In genomic region chr6:17635615-17636284, GRCm38 (mm10) we compare ENCODE assay signal across 7 mouse cellular contexts. TPM values are rescaled to one million over a fixed set of nuclear protein-coding genes. Genes with fewer than 3 reads are reported as not detected.
DNase-seq lines count a peak whose midpoint lies in the region; ATAC-seq and TF ChIP-seq lines count a peak whose summit lies in the region.

Gene Capza2, plus strand, starts transcription at chr6:17636234.

- H3K4me2 ChIP-seq in hindbrain, embryonic 15.5 days, result peak within 1 kb of the TSS; percentile 59
- peak within 1 kb of the TSS; percentile 76 for H3K4me2 ChIP-seq in liver, embryonic 11.5 days
- H3K4me2 ChIP-seq in neural tube, embryonic 13.5 days, result peak within 1 kb of the TSS; percentile 78

- peak within 1 kb of the TSS; percentile 94 for H3K4me3 ChIP-seq in ES-Bruce4 (ENCODE audit: low read depth, low read length)
- peak within 1 kb of the TSS; percentile 93 for H3K4me3 ChIP-seq in hindbrain, embryonic 15.5 days
- peak within 1 kb of the TSS; percentile 96 for H3K4me3 ChIP-seq in liver, embryonic 11.5 days (ENCODE audit: low read depth, low read length)
- peak within 1 kb of the TSS; percentile 82 for H3K4me3 ChIP-seq in neural tube, embryonic 13.5 days

- WGBS in hindbrain, embryonic 15.5 days, result 87% methylated on average over 7 of the region's 7 CpGs
- WGBS in liver, embryonic 11.5 days, result 31% methylated on average over 7 of the region's 7 CpGs
- WGBS in neural tube, embryonic 13.5 days, result 83% methylated on average over 7 of the region's 7 CpGs

- TF ChIP-seq POLR2A in ES-Bruce4 (IDR thresholded peaks at IDR 0.05; ENCODE audit: insufficient read depth, low read length), result no peak

- no peak for TF ChIP-seq CTCF in ES-Bruce4 (IDR thresholded peaks at IDR 0.05; ENCODE audit: low read depth, low read length)

- peaks cover 2% of the 10 kb centered on the region for H3K4me1 ChIP-seq in ES-Bruce4 (ENCODE audit: control insufficient read depth, insufficient read depth, low read length)
- H3K4me1 ChIP-seq in hindbrain, embryonic 15.5 days (replicated peaks), result peaks cover 15% of the 10 kb centered on the region
- peaks cover 18% of the 10 kb centered on the region for H3K4me1 ChIP-seq in liver, embryonic 11.5 days (replicated peaks; ENCODE audit: control insufficient read depth, insufficient read depth, low read length)
- H3K4me1 ChIP-seq in neural tube, embryonic 13.5 days (replicated peaks), result peaks cover 19% of the 10 kb centered on the region

- TF ChIP-seq EP300 in ES-Bruce4 (IDR thresholded peaks at IDR 0.05; ENCODE audit: insufficient read depth, low read depth, low read length), result no peak

- H3K27ac ChIP-seq in ES-Bruce4 (ENCODE audit: insufficient read depth, low read length), result no peak within 1 kb of the TSS
- peak within 1 kb of the TSS; percentile 97 for H3K27ac ChIP-seq in hindbrain, embryonic 15.5 days (replicated peaks)
- H3K27ac ChIP-seq in liver, embryonic 11.5 days (ENCODE audit: low read depth, low read length), result peak within 1 kb of the TSS; percentile 97
- H3K27ac ChIP-seq in neural tube, embryonic 13.5 days (replicated peaks), result peak within 1 kb of the TSS; percentile 96

- no peaks in the 10 kb centered on the region for H3K9me3 ChIP-seq in ES-Bruce4 (replicated peaks; ENCODE audit: control insufficient read depth, insufficient read depth, low read length, poor library complexity, severe bottlenecking)
- H3K9me3 ChIP-seq in hindbrain, embryonic 15.5 days, result no peaks in the 10 kb centered on the region
- no peaks in the 10 kb centered on the region for H3K9me3 ChIP-seq in liver, embryonic 11.5 days (ENCODE audit: control insufficient read depth, low read length)
- no peaks in the 10 kb centered on the region for H3K9me3 ChIP-seq in neural tube, embryonic 13.5 days

- no peak for ATAC-seq in hindbrain, embryonic 15.5 days (ENCODE audit: low FRiP score, low read depth)
- no peak for ATAC-seq in liver, embryonic 11.5 days (replicated peaks; ENCODE audit: low FRiP score)
- ATAC-seq in neural tube, embryonic 13.5 days (ENCODE audit: low read depth), result no peak

- peak within 1 kb of the TSS; percentile 99 for H3K9ac ChIP-seq in ES-Bruce4 (ENCODE audit: low read depth, poor library complexity, severe bottlenecking)
- peak within 1 kb of the TSS; percentile 96 for H3K9ac ChIP-seq in hindbrain, embryonic 15.5 days
- H3K9ac ChIP-seq in liver, embryonic 11.5 days (ENCODE audit: low read depth, low read length), result peak within 1 kb of the TSS; percentile 98
- peak within 1 kb of the TSS; percentile 99 for H3K9ac ChIP-seq in neural tube, embryonic 13.5 days

- DNase-seq in adrenal gland, postnatal 14 days, result no peak
- DNase-seq in gastrocnemius, adult 8-10 months (ENCODE audit: low spot score in 2 of 2), result no peak
- DNase-seq in liver, embryonic 11.5 days (ENCODE audit: low spot score), result no peak
- no peak for DNase-seq in urinary bladder, postnatal 36 days (ENCODE audit: low spot score in 2 of 2)

- H3K36me3 ChIP-seq in ES-Bruce4 (ENCODE audit: control insufficient read depth, insufficient read depth, low read length, poor library complexity, severe bottlenecking), result no peaks in the 10 kb centered on the region
- H3K36me3 ChIP-seq in hindbrain, embryonic 15.5 days, result no peaks in the 10 kb centered on the region
- H3K36me3 ChIP-seq in liver, embryonic 11.5 days (ENCODE audit: control insufficient read depth, insufficient read depth, low read length), result peaks cover 1% of the 10 kb centered on the region
- H3K36me3 ChIP-seq in neural tube, embryonic 13.5 days, result no peaks in the 10 kb centered on the region

- H3K27me3 ChIP-seq in ES-Bruce4 (ENCODE audit: control insufficient read depth, insufficient read depth, low read length, poor library complexity, severe bottlenecking), result 0 out of 2 replicates have a peak, but pooled peaks cover 2% of the 10 kb centered on the region
- H3K27me3 ChIP-seq in hindbrain, embryonic 15.5 days, result no peaks in the 10 kb centered on the region
- no peaks in the 10 kb centered on the region for H3K27me3 ChIP-seq in liver, embryonic 11.5 days (replicated peaks; ENCODE audit: control insufficient read depth, insufficient read depth, low read length)
- no peaks in the 10 kb centered on the region for H3K27me3 ChIP-seq in neural tube, embryonic 13.5 days

RNA-seq across cellular contexts. Expression of gene Capza2, which starts in this region (rescaled TPM):
- polyA plus RNA-seq in ES-Bruce4 (2011; ENCODE audit: insufficient read depth, insufficient read length, low read depth, missing spikeins), result 232 and 240 TPM in 2 replicates
- total RNA-seq in adrenal gland, postnatal 14 days (2021), result 134 and 144 TPM in 2 replicates
- 100 to 1,000 TPM; 280 to 354 (median 306) TPM for total RNA-seq in gastrocnemius, adult 8-10 months (2022)
- polyA plus RNA-seq in hindbrain, embryonic 15.5 days (2015; fragmentation: Nextera tagmentation; extraction: Ambion mirVana), result 236 and 241 TPM in 2 replicates
- polyA plus RNA-seq in liver, embryonic 11.5 days (2014; fragmentation: Nextera tagmentation; extraction: Ambion mirVana), result 164 and 186 TPM in 2 replicates
- 262 and 298 TPM in 2 replicates for polyA plus RNA-seq in neural tube, embryonic 13.5 days (2015; fragmentation: Nextera tagmentation; extraction: Ambion mirVana)
